Mouse (Mus musculus): ENCODE data around the gene Dgkz.

- TF ChIP-seq ZC3H11A (IDR thresholded peaks at IDR 0.05; ENCODE audit: borderline replicate concordance, low read depth, low read length), result no peak
- no peak for TF ChIP-seq CHD2 (IDR thresholded peaks at IDR 0.05; ENCODE audit: low read depth, low read length)
- TF ChIP-seq MAFK (IDR thresholded peaks at IDR 0.05; ENCODE audit: insufficient read depth, low read depth, low read length), result no peak
- no peak for TF ChIP-seq ZNF384 (IDR thresholded peaks at IDR 0.05; ENCODE audit: low read depth, low read length)
- TF ChIP-seq HCFC1 (IDR thresholded peaks at IDR 0.05; ENCODE audit: borderline replicate concordance, insufficient read depth, low read length), result no peak
Observed at GRCm38 (mm10) chr2:91934826-91935525, 40.7 kb downstream of the Dgkz start.

Measured in ES-E14 (cell line).